Mouse (Mus musculus) CD8-positive naive resting alpha-beta T cell, adult 2 months (primary cell): Measurements from ENCODE around the gene Maip1.

Experiments
- DNase-seq, 2 experiments: peaks; one replicate each; pipeline ENCODE4 v3.0.0; 2022; ENCODE audit warnings: low read depth in 2 of 2, low spot score in 2 of 2

The Maip1 gene

GRCm38 (mm10) chr1:57428368-57429308 is 22.5 kb downstream of the Maip1 start:
- peak; percentile 57 to 77 for DNase-seq

GRCm38 (mm10) chr1:57429786-57430483 is 23.8 kb downstream of the Maip1 start:
- no peak for DNase-seq

DNA sequence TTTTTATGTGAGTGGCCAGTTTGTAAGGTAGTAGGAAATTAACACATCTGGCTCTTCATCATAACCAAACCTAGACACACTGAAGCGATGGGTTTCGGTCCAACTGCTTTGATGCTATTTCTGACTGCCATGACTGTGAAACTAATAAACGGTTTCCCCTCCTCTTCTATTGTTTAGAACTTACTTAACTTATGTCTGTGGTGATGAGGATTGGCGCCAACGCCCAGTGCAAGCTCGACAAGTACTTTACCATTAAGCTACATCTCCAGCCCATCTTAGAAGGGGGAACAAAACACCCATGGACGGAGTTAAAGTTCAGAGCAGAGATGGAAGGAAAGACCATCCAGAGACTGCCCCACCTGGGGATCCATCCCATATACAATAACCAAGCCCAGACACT is 27.0 kb downstream of the Maip1 start:
- DNase-seq = no peak

GRCm38 (mm10) chr1:57436408-57436807 is 30.3 kb downstream of the Maip1 start:
- peak; percentile 10 to 48 for DNase-seq

DNA sequence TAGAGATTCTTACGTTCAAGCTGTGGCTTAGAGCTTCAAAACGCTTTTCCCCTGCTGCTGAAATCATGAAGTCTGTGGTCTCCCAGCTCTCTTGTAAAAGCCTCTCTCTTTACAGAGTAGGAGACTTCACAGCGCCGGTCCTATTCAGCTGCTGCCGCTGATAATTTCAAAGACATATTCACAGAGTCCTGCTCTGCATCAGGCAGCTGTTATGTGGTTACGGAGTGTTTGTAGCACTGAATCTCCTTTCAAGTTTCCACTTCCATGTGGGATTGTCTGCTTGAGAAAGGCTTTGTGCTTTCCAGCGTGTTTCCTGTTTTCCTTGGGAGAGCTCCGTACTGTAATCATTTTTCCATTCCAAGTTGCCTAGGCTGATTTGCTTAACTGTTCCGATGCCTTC is 30.8 kb downstream of the Maip1 start:
- no peak for DNase-seq

- DNase-seq = no peak
These were observed 32.9 kb downstream of the Maip1 start for GRCm38 (mm10) chr1:57439026-57439425.

DNA sequence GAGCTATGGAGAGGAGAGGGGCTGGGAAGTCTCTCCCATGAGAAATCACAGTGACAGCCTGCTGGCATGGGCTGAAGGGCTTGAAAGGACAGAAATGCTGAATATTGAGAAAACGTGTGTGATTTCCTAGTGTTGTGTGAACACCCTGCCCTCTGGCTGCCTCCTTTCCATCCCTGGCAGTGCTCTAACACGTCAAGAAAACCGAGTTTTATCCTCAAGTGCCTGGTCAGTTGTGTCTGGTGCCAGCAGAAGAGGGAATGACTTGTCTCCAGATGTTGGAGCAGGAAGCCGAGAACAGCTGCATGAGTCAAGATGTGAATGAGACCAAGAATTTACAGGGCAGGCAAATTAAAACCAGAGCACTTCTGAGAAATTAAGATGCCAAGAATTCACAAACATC is 34.6 kb downstream of the Maip1 start:
- DNase-seq = no peak

- no peak for DNase-seq
These were observed 39.6 kb downstream of the Maip1 start for GRCm38 (mm10) chr1:57445679-57446078.

- no peak for DNase-seq
These were observed 44.1 kb downstream of the Maip1 start for GRCm38 (mm10) chr1:57450241-57450640.

- DNase-seq = no peak
These were observed 54.3 kb downstream of the Maip1 start for GRCm38 (mm10) chr1:57460305-57460940.
